Mouse (Mus musculus) monocyte, adult 5-6 weeks (primary cell): Measurements from ENCODE around the gene Cd99l2. TPM values are rescaled to one million over a fixed set of nuclear protein-coding genes. Genes with fewer than 3 reads are reported as not detected.

Source experiments
- ATAC-seq: fragments of 153-309, 156-312 bp; replicated peaks from 2 replicates; pipeline ENCODE4 v1.8.0; 2017; ENCODE audit warnings: mild to moderate bottlenecking; ENCODE audit not compliant: low TSS enrichment, insufficient number of reproducible peaks, severe bottlenecking, poor library complexity, low FRiP score
- total RNA-seq: library from RNA; stranded (forward); fragments of 200-1000, 200-491, 200-594 nt; gene quantifications from 3 replicates; pipeline ENCODE4 v1.2.3, GENCODE M21; 2017

Gene Cd99l2
- total RNA-seq, 1 experiment from 2014 or later = 5.5 TPM

DNA sequence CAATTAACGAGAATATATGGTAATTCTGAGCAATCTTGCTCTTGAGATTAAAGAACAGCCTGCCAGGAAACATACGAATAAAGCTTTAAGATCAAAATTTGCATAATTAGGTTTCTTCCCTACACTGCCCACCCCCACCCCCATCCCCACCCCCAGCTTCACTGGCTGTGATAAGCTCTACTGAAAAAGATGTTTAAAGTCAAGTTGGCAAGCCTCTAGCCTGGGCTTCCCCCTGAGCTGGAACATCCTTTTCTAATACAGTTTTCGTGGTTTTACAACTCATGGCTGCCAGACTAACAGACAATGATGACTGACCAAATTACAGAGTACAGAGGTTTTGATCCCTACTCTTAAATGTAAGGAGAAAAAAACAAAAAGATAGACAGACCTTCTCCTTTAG is 17.6 kb downstream of the Cd99l2 start:
- no peak for ATAC-seq

DNA sequence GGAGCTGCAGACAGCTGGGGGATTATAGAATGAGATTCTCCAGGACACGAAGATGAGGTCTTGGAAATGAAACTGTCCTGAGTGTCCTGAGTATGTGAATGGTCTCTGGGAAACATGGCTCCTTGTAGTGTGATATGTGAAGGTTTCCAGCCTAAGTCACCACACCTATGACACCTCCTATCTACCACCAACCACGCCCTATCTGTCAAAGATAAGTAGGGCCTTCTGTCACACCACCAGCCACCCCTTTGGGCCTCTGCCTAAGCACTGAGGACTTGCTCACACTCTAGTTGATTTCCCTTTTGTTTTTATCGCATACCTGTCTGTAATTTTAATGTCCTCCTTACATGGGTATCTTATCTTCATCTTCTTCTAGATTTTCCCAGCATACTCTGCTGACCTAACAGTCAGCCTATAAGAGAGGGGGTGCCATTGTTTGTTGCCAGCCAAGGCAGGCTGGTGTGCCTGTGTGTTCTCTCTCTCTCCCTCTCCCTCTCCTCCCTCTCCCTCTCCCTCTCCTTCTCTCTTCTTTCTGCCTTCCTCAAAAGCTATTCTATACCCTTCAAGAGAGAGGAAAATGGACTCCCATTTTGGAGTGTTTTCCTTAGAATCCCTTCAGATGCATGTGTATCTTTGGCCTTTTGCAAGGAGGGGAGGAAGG is 18.2 kb downstream of the Cd99l2 start:
- no peak for ATAC-seq

DNA sequence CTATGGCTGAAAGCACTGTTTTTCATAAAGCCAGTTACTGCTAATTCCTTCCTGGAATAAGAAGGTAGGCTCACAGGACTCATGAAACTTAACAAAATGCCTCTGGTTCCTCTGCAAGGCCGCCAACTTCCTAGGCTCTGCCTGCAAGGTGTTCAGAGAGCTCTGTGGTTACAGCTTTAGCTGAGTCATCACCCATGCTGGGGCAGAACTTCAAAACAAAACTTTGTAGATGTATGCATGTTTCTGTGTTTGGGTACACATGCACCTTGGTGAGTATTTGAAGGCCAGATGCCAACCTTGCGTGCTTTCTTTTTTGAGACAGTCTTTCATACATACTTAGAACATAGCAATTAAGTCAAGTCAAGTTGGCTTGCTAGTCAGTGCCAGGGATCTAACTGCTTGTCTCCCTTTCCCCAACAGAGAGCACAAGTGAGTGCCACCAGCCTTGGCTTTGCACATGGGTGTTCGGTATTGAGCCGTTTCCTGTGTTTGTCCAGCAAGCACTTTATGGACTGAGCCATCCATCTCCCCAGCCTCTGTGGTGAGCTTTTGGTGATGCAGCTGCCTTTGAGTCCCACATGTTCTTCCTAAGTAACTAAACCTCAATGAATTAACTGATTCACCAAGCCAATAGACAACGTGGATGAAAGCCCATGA is 23.9 kb downstream of the Cd99l2 start:
- ATAC-seq = no peak

DNA sequence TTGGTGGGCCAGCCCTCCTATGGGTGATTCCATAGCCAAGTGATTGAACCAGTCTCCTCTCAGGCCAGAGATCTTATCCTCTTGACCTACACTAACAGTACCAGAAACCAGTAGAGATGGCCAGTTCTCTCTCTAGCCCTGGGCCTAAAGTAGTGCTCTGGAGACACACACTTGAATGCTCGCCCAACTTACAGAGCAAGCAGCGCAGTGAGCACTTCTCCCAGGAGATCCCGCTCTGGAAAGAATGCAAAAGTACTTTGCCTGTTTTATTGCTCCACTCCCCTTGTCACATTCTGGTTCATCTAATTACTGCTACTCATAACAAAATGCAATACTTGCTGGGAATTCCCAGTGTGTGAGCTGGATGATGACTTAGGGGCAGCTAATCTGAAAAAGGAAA is 25.2 kb downstream of the Cd99l2 start:
- no peak for ATAC-seq

DNA sequence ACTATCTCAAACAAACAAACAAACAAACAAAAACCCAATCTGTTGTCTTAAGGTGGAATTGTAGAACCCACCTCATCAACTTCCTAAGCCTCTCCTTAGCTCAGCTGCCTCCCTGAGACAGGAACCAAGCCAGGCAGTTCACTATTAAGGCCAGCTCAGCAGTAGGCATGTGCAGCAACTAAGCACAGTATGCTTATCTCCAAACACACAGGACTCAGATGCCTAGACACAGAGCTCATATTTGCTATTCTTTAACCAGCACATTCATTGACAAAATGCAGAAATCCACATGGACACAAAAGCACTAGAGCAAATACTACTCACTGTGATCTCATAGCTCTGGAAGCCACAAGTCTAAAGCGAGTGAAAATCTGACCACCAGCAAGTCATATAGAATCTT is 27.2 kb downstream of the Cd99l2 start:
- ATAC-seq = no peak

DNA sequence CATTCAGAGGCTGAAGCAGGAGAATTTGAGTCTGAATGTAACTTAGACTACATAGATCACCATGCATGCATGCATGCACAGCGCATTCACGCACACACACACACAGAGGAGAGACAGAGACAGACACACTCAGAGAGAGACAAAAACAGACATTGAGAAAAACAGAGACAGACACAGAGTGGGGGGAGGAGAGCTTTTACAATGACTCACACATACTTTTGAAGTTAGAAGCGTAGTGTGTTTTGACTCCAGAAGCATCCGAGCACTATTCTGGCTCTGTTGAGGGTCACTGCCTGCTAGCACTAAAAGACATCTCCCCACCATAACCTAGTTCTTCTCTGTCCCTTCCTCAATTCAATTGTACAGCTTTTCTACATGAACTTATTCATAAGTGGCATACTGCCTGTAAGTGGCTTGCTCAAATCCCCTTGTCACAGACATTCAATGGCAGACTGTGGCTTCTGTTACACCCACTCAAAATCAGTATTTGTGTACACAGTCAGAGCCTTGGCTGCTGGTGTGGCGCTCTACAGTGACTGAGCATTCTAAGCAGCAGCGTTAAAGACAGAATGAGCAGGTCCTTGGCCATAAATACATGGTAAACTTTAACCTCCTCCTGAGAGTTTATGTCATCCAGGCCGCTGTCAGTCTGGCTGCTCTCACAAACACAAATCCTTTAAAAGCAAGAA is 28.4 kb downstream of the Cd99l2 start:
- ATAC-seq = no peak

DNA sequence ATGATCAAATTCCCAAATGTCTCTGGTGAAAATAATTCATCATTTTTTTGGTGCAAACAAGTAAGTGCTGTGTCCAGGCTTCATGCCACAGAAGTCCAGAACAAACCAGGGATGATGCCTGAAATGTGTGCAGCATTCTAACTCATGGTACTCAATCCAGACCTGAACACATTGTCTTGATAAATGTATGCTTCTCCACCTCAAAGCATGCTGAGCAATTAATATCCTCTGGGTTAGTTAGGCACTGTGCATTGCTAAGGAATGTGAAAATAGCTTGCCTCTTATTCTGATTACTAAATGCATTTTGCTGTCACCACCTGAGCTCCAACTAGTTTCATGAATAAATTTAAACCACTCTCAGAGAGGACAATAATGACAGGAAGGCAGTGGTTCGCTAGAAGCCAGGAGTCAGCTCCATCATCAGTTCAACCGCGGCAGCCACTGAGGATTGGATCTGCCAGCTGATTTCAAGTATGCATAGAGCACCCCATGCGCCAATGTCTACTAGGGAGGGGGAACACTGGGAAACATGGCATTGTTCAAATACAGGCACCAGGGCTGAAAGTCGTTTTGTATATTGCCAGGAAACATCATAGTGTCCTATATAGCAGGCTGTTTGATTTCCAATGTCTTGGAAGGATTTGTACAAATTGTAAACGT is 36.4 kb downstream of the Cd99l2 start:
- ATAC-seq = no peak

DNA sequence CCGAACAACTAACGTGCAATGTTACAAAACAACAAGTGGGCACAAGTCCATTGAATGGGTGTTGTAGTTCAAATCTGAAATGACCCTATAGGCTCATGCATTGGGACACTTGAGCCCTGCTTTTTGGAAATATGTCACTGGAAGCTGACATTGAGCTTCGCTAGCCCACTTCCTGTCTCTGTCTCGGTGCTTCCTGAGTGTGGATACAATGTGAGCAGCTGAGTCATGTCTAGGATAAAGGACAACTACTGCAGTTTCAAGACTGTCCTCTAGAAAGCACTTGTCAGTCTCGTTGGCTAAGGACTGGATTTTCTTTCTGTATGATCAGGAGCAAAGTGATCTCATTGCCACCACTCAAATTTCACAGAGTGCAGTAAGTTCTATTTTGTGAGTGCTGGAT is 49.7 kb downstream of the Cd99l2 start:
- ATAC-seq = no peak

DNA sequence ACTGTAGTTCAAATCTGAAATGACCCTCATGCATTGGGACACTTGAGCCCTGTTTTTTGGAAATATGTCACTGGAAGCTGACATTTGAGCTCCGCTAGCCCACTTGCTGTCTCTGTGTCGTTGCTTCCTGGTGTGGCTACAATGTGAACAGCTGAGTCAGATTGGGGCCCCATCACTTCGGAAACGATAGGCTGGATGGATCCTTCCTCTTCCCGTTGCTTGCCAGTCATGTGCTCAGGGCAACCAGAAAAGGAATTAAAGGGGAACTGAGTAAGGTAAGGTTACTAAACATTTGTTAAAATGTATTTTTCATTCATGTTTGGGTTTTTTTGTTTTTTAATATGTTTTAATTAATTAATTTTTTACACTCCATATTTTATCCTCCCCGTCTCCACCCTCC is 53.2 kb downstream of the Cd99l2 start:
- no peak for ATAC-seq

DNA sequence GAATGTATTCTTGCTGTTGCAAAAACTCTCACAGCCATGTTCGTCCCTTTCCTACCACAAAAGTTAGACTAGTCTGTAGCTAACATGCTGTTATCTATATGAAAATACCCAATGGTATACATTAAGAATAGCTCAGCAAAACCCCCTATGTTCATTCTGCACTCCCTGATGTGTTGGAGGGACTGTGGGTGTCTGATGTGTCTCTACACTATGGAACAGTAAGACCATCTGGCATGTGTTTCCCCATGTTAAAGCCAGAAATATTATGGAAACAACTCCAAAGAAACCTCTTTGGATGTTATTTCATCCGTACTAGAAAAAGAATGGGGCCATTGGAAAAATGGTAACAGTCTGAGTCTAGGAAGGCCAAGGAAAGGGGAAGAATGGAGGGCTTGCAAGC is 57.1 kb downstream of the Cd99l2 start:
- ATAC-seq = no peak

DNA sequence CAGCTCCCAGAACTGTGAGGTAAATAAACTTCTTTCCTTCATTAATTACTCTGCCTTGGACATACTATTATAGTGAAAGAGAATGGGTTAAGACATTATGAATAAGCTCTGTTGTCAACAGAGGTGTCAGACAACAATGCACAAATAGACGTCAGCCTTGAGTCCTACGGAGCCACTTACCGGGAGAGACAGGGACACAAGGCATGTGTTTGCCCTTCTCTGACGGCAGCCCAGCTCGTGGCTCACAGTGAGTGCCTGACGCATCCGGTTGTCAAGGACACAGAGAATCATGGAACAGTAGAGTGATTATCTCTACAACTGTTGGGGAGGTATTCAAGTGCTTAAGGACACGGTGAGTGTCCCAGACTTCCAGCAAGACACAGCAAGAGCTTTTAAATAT is 57.8 kb downstream of the Cd99l2 start:
- ATAC-seq = no peak

DNA sequence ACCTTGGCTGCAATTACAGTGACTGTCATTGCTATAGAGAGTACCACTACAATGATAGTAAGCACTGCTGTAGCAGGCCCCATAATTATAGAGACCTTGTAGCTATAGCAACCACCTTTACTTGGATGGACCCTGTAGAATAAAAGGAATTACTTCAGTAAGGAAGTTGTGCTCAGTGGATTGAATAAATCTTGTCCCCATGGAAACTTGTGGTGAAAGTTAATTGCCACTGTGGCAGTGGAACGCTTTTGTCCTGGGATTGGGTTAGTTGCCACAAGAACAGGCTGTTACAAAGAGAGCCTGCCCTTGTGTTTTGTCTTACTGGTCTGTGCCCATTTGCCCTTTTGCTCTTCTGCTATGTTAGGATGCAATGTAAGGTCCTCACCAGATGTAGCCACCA is 58.2 kb downstream of the Cd99l2 start:
- no peak for ATAC-seq

DNA sequence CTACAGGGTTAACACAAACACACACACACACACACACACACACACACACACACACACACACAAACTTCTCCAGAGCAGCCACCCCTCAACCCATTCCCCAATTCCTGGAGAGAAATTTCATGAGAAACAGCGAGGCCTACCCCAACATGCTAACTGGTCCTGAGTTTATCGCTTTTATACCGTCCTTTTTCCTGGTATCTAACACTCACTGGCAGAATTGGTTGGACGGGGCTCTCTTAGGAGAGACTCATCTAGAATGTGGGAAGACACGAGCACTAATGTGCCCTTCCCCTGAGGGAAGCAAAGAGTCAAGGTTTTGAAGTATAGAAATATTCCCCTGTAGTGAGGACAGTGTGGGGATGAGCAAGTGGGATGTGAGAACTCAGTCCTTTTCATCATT is 61.7 kb downstream of the Cd99l2 start:
- no peak for ATAC-seq

DNA sequence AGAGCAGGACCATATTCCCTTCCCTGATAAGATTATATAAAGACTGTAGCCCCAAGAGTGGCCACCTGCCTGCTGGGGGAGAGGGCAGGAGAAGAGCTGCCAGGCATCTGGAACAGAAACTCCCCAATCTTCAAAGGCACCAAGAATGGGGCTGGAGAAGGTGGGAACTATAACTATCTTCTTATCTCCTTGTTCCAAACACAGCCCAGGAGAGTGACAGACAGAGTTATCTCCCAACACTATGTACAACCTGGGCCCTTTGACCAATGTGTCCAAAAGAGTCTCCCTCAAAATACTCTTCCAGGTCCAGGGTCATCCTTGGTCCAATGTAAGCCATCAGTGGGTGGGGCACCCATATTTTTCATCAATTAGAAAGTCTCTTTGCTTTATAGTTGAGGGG is 65.2 kb downstream of the Cd99l2 start:
- ATAC-seq = no peak

DNA sequence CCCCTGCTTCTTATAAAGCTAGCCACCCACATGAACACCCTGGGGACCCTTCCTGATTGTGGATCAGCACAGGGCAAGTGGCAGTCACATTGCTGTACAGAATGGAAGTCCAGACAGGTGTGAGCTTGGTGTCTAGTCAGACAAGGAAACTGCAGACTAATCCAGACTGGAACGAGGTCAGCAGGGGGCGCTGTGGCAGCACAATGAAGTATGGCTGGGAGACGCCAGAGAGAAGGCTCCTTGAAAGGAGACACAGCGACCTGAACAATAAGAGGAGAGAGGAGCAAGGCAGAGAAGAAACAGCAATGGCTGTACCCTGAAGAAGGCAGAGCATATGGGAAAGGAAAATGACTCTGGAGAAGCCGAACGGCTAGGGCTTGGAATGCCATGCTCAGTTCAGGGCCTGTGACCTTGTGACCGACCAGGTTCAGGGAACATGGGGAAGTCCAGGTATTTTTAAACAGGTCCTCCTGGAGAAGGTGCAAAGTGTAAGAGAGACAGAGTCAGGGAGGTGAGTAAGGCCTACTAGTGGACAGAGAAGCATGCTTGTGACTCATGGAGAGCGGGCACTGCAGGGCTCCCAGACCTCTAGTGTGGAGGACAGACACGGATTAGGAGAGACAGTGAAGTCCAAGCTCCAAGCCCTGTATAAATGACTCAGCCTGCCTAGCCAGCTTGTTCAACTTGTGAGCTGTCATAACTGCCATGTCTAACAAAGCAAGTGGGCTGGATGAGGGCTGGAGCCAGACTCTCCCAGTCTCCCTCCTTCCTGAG is 66.7 kb downstream of the Cd99l2 start:
- no peak for ATAC-seq

DNA sequence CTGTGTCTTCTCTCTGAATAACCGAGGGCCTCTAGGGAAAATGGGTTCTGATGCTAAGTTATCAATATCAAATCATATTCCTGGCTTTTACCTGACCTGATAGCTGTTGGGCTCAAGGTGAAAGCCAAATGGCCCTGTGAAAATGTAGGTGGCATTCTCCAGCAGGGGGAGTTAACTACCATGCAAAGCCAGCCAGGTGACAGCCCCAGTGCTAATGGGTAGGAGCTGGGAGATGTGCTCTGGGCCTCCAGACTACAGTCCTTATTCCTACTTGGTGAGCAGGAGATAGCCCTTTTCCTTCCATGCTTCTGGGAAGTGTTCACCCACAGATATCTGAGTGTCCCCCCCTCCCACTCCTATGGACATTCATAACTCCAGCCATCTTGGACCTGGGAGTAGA is 67.8 kb downstream of the Cd99l2 start:
- no peak for ATAC-seq

DNA sequence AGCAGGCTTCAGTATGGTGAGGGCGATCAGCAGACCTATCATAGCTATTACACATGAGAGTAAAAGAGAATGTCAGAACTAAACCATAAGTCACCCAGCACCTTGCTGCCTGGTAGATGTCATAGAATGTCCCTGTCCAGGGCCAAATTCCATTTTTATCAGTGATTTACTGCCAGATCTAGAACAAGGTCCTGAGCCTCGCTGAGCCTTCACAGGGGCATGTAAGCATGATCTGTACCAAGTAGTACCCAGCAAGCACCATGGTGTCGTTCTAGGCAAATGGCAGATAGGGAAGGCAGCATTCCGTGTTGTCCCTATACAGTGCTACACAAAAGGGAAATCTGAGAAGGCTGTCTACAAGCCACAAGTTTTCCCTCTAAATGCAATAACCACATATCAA is 79.0 kb downstream of the Cd99l2 start:
- ATAC-seq = no peak

DNA sequence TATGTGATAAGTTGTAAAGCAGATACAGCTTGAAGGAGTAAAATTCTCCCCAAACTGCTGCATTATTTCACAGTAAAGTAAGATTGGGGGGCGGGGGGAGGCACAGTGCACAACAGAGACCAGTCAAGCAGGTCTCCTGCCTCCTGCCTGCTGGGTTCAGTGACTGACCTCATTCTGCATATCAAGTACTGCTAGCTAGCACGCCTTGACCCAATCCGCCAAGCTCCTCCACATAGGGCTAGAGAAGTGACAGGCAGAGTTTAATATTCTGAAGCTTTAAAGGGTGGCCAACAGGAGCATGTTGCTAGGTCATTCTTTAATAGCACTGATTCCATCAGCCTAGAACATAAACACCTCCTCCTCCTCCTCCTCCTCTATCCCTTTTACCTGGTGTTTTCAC is 79.9 kb downstream of the Cd99l2 start:
- ATAC-seq = no peak

DNA sequence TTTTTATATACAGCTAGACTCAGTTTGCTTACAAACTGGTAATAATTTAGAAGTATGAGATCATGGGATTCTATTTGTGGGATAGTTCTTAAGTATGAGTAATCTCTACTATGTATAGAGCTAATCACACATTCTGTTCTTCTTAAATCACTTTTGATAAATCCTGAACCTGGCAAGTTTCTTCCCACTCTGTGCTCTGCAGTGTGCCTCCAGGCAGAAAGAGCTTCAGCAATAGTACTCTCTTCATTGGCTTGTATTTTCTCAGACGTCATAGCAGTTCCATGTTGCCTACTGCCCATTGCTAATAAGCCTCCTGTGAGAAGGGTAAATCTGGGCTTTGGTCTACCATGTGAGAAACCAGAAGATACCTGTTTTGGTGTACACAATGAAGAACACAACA is 84.3 kb downstream of the Cd99l2 start:
- ATAC-seq = no peak
